Mouse (Mus musculus) lung, adult 2 months (tissue): Measurements from ENCODE around the gene Cd7. TPM values are rescaled to one million over a fixed set of nuclear protein-coding genes. Genes with fewer than 3 reads are reported as not detected.
"Not testable (repeated sequence)": the region's sequence is repeated elsewhere in the genome, so short reads cannot be mapped to it uniquely, and the experiment has no call there.

Source experiments
- DNase-seq: peaks from one replicate; pipeline ENCODE4 v3.0.0; 2022
- H3K4me1 ChIP-seq: fragments of 200-500 bp; 2 replicates; pipeline ENCODE4 v1.6.1; 2011; ENCODE audit warnings: low read length; ENCODE audit not compliant: control insufficient read depth, insufficient read depth
- H3K4me3 ChIP-seq: fragments of 200-500 bp; replicated peaks from 2 replicates; pipeline ENCODE3; 2011; ENCODE audit warnings: low read depth, mild to moderate bottlenecking, control low read depth, low read length; ENCODE audit errors: extremely low read depth
- CTCF ChIP-seq: fragments of 200-500 bp; IDR thresholded peaks from 2 replicates; pipeline ENCODE4 v1.5.1; 2011; ENCODE audit warnings: mild to moderate bottlenecking, low read length, control low read depth; ENCODE audit not compliant: insufficient read depth
- POLR2A ChIP-seq: fragments of 200-500 bp; IDR thresholded peaks from 2 replicates; pipeline ENCODE4 v1.6.1; 2011; ENCODE audit warnings: low read depth, mild to moderate bottlenecking, control low read depth, low read length, borderline replicate concordance; ENCODE audit errors: extremely low read depth
- WGBS: fragments of 180-500 bp; shearing (Covaris S2); methylation state at CpG from one replicate; pipeline ENCODE4 v1.1.7; 2018; 5-methylcytosine and 5-hydroxymethylcytosine counted together
- polyA plus RNA-seq: library from polyadenylated mRNA; depleted of rRNA; stranded (reverse); fragments of >200 nt; gene quantifications from 2 replicates; pipeline ENCODE4 v1.2.3, GENCODE M21; 2012

Cd7 gene
- polyA plus RNA-seq, 1 experiment, result 5.8 TPM

GRCm38 (mm10) chr11:121067895-121068294 lies 28.7 kb upstream of the Cd7 start:
- DNase-seq, result no peak
- WGBS, result 93% methylated on average over 2 of the region's 2 CpGs
- TF ChIP-seq POLR2A (no peak), CTCF (no peak)
- H3K4me1 ChIP-seq, result no peaks in the 10 kb centered on the region
- no peak overlapping the region for H3K4me3 ChIP-seq

DNA sequence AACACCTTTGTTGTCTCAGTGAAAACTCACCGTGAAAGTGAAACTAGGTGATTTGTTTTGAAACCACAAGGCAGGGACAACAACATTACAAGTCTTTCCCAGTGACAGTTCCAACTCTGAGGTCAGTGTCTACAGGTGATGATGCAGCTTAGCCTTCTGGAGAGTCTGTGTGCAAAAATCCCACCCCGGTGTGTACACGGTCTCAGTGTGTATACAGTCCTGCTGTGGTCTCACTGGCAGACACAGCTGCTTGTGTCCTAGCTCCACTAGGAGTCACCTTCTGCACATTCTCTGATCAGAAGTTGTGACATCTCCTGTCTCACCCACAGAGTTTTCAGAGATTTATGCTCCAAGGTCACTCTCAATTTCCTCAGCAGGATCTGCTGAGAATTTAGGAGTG lies 25.0 kb upstream of the Cd7 start:
- Histone ChIP-seq H3K4me1 (no peaks in the 10 kb centered on the region), H3K4me3 (no peak overlapping the region)
- TF ChIP-seq POLR2A (no peak), CTCF (peak; percentile 36; the same call in 1 of the 2 replicates)
- WGBS, result 59% methylated on average over 3 of the region's 3 CpGs
- DNase-seq, result no peak

DNA sequence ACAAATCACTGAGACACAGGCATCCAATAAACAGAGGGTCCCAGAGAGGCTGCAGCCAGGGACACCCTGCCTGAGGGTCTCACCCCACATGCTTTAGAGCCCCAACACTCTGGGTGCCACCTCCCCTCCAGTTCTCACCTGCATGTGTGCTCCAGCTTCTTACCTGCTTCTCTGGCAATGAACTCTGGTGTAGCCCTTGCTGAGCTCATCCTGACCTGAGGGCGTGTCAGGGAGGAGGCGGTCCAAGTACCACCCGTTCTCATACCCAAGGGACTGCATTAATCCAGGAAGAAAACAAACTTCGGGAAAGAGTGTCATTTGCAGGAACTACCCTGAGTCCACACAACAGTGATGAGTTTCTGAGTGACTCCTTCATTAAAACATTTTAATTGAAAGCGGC lies 24.2 kb upstream of the Cd7 start, which contains the start of gene Sectm1b:
TSS of gene Sectm1b (minus strand) at position 191 of the 400 bp plus-strand sequence.
- no peak for TF ChIP-seq POLR2A
- no peak for TF ChIP-seq CTCF
- no peak within 1 kb of the TSS for H3K4me3 ChIP-seq
- WGBS, result 64% methylated on average over 5 of the region's 5 CpGs
- no peaks in the 10 kb centered on the region for H3K4me1 ChIP-seq
- no peak for DNase-seq

DNA sequence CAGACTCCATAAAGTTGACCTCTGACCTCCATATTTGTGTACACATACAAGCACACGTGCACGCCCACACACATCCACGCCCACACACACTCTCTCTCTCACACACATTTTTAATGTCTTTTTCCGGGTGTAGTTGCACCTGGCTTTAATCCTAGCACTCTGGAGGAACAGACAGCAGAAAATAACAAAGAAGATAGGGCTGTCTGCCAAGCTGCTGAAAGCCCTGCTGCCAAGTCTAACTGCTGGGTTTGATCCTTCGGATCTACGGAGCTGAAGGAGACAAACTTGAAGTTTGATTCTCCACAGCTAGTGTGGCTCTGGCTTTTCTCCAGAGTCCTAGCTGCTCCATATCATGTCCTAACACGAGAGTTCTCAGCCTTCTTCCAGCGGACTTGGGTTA lies 22.4 kb upstream of the Cd7 start:
- Histone ChIP-seq H3K4me3 (no peak overlapping the region), H3K4me1 (no peaks in the 10 kb centered on the region)
- WGBS, result 49% methylated on average over 8 of the region's 8 CpGs
- no peak for DNase-seq
- TF ChIP-seq CTCF (no peak), POLR2A (no peak)

- DNase-seq, H3K4me1 ChIP-seq, H3K4me3 ChIP-seq: not testable (repeated sequence)
- WGBS, result 94% methylated on average over 6 of the region's 6 CpGs
These were observed 21.3 kb upstream of the Cd7 start for GRCm38 (mm10) chr11:121060401-121061067.

GRCm38 (mm10) chr11:121059471-121059870 lies 20.3 kb upstream of the Cd7 start:
- DNase-seq, result no peak
- 90% methylated on average over 4 of the region's 4 CpGs for WGBS
- Histone ChIP-seq H3K4me3 (no peak overlapping the region), H3K4me1 (no peaks in the 10 kb centered on the region)
- TF ChIP-seq POLR2A, result no peak
- no peak for TF ChIP-seq CTCF

DNA sequence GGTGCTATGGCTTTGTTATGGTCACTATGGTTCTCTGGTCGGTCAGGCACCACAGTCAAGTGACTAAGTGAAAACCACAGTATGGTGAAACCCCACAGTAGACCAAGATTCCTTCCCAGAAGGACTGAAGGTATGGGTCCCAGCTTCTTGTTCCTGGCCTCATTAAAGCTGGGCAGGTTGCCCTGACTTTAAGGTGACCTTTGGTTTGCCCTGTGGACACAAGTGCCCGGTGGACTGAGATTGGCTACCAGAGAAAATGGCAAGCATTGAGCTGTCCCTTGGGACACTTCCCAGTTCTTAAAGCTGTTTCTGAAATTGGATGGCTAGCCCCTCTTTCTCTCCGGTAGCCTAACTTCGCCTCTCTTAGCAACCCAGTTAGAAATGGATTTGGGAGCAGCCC lies 19.7 kb upstream of the Cd7 start:
- WGBS, result 84% methylated on average over 4 of the region's 4 CpGs
- Histone ChIP-seq H3K4me3 (no peak overlapping the region), H3K4me1 (no peaks in the 10 kb centered on the region)
- DNase-seq, result no peak
- TF ChIP-seq POLR2A, result no peak
- TF ChIP-seq CTCF, result no peak

DNA sequence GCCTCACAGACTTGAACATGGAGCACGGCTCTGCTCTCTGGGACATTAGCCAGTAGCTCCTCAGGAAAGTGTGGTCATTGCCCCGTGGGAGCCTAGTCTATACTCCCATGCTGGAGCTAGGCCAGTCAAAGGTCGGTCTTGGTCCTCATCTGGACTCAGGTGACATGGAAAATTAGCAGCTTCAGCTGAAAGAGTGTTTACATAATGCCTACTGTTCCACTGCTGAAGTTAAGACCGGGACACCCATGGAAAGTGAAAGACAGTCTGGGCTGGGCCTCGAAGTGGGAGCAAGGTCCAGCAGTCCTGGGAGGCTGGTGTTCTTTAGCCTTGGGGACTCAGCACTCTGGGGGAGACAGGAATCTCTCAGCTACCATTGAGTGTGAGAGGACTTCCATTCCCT lies 18.9 kb upstream of the Cd7 start:
- 60% methylated on average over 5 of the region's 5 CpGs for WGBS
- Histone ChIP-seq H3K4me3 (no peak overlapping the region), H3K4me1 (no peaks in the 10 kb centered on the region)
- no peak for TF ChIP-seq POLR2A
- TF ChIP-seq CTCF, result no peak
- DNase-seq, result no peak

DNA sequence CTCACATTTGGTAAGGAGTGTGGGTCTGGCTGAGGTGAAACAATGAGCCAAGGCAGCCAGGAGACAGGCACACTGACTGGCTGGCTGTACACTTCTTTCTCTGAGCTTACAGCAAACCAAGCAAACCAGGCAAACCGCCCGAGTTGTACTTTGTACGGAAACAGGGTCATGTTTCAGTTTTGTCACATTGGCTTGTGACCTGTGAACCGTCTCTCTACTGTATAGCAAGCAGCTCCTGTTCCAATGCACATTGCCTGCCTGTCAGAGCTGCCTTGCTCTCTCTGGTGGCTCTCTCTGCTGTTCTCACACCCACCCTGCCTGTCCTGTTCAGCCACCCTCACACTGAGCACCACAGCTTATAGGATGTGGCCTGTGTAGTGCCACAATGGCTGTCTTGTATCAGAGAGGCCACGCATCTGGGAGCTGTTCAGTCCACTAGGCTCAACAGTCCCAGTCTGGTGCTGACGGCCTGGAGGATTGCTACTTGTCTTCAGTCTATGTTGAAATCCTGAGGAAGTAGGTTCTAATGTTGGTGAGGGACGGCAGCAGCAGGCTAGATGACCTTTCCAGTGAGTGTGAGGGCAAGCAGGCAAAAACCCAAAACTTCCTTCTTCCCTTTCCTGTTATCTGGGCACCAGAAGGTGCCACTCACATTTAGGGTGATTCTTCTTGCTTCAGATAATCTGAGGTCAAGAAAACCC lies 17.5 kb upstream of the Cd7 start:
- 46% methylated on average over 7 of the region's 7 CpGs for WGBS
- no peak for DNase-seq
- Histone ChIP-seq H3K4me1 (no peaks in the 10 kb centered on the region), H3K4me3 (no peak overlapping the region)
- TF ChIP-seq CTCF, result no peak
- TF ChIP-seq POLR2A, result no peak

DNA sequence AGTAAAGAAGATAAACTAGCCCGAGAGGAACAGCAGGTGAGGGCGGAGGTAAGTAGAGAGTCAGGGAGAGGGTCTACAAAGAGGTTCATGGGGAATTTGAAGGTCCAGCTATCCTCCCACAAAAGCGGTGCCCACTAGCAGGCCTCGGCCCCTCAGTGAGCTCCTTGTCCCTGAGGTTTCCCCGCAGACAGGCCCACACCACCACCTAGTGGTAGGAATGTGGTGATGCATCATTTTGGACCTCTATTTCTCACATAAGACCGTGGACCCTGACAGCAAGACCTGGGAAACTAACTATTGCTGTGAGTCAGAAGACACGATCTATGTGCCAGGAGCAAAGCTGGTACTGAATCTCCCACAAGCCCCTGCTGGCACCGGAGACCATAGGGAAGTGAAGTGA lies 14.3 kb upstream of the Cd7 start:
- Histone ChIP-seq H3K4me1 (no peaks in the 10 kb centered on the region), H3K4me3 (no peak overlapping the region)
- peak; percentile 78 for DNase-seq
- TF ChIP-seq POLR2A, result no peak
- TF ChIP-seq CTCF, result peak; percentile 88
- 16% methylated on average over 8 of the region's 8 CpGs for WGBS

GRCm38 (mm10) chr11:121052387-121052786 lies 13.2 kb upstream of the Cd7 start:
- TF ChIP-seq POLR2A (no peak), CTCF (no peak)
- Histone ChIP-seq H3K4me1 (no peaks in the 10 kb centered on the region), H3K4me3 (no peak overlapping the region)
- WGBS, result 76% methylated on average over 4 of the region's 4 CpGs
- DNase-seq, result no peak
